ENCODE assay signal across 13 mouse cellular contexts in the genomic region with DNA sequence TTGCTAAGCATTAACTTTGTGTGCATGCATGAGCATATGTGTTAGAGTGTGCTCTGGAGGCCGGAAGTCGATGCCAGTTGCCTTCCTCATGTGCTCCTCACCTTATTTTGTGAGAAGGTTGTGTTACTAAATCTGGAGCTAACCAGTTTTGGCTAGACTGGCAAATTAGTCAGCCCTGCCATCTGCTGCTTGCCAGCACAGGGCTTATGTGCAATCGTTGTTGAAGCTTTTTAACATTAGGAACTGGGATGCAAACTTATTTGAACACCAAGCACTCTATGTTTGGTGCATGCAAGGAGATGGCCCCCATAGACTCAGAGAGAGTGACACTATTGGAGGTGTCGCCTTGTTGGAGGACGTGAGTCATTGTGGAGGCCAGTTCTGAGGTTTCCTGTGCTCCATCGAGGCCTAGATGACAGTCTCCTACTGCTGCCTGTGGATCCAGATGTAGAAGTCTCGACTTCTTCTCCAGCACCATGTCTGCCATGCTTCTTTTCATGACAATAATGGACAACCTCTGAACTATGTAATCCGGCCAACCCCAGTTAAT. TPM values are rescaled to one million over a fixed set of nuclear protein-coding genes. Genes with fewer than 3 reads are reported as not detected.
DNase-seq lines count a peak whose midpoint lies in the region; ATAC-seq and TF ChIP-seq lines count a peak whose summit lies in the region.
"Had no signal": no experiment of that assay in that cellular context is flagged by ENCODE, and none has a peak within 500 bp of the region (broad histone marks: within the 10 kb centered on the region; RNA-seq: fewer than 3 reads in every experiment).

No protein-coding gene starts in this region.

- intact Hi-C loops in left cerebral cortex, postnatal 4 days (cut with DNase I): no loop called here
- intact Hi-C loops in left cerebral cortex, postnatal 36 days (cut with DNase I): loop anchor here (5.0 kb wide), 1 partner anchor 120 kb away; a partner anchor contains a TSS

- TF ChIP-seq POLR2A in thymus, adult 2 months (IDR thresholded peaks at IDR 0.05; ENCODE audit: control insufficient read depth, extremely low read depth, insufficient read depth, low read length, poor library complexity): no peak

- peak; percentile 33 for DNase-seq in forebrain, postnatal 0 days
- peak; percentile 37 to 41 for DNase-seq in left cerebral cortex, adult 18-20 months (ENCODE audit: low spot score in 2 of 2)
- no peak for DNase-seq in left cerebral cortex, postnatal 4 days
- peak; percentile 33 for DNase-seq in cerebellum, adult 8-10 months
- DNase-seq in left cerebral cortex, postnatal 36 days (ENCODE audit: low spot score in 2 of 2): peak; percentile 28 to 40
- DNase-seq in spleen, postnatal 4 days (ENCODE audit: low spot score in 2 of 2): no peak
- DNase-seq in thymus, adult 2 months: no peak
- DNase-seq: thymus, postnatal 4 days had no signal

- no peaks in the 10 kb centered on the region for H3K9me3 ChIP-seq in forebrain, postnatal 0 days (ENCODE audit: low read length)
- H3K9me3 ChIP-seq in forebrain, embryonic 13.5 days (replicated peaks): no peaks in the 10 kb centered on the region
- H3K9me3 ChIP-seq: embryonic facial prominence, embryonic 12.5 days; limb, embryonic 12.5 days; neural tube, embryonic 12.5 days had no signal

- no peaks in the 10 kb centered on the region for H3K27me3 ChIP-seq in forebrain, postnatal 0 days (ENCODE audit: insufficient read depth, low read length)
- no peaks in the 10 kb centered on the region for H3K27me3 ChIP-seq in forebrain, embryonic 13.5 days
- H3K27me3 ChIP-seq in thymus, adult 2 months (ENCODE audit: control insufficient read depth, insufficient read depth, low read length): no peaks in the 10 kb centered on the region
- H3K27me3 ChIP-seq: embryonic facial prominence, embryonic 12.5 days; limb, embryonic 12.5 days; neural tube, embryonic 12.5 days had no signal

- no peak overlapping the region for H3K4me2 ChIP-seq in forebrain, postnatal 0 days (ENCODE audit: low read depth)
- H3K4me2 ChIP-seq in forebrain, embryonic 13.5 days: no peak overlapping the region
- H3K4me2 ChIP-seq: embryonic facial prominence, embryonic 12.5 days; neural tube, embryonic 12.5 days had no signal

- no peak for TF ChIP-seq CTCF in forebrain, postnatal 0 days (IDR thresholded peaks at IDR 0.05; ENCODE audit: low read depth)
- no peak for TF ChIP-seq CTCF in thymus, adult 2 months (IDR thresholded peaks at IDR 0.05; ENCODE audit: borderline replicate concordance, control insufficient read depth, extremely low read depth, insufficient read depth, low read length, poor library complexity)

- no peak overlapping the region for H3K4me3 ChIP-seq in forebrain, postnatal 0 days (ENCODE audit: low read depth, low read length)
- H3K4me3 ChIP-seq in forebrain, embryonic 13.5 days: no peak overlapping the region
- no peak overlapping the region for H3K4me3 ChIP-seq in thymus, adult 2 months (ENCODE audit: control insufficient read depth, insufficient read depth, low read length)
- H3K4me3 ChIP-seq: embryonic facial prominence, embryonic 12.5 days; limb, embryonic 12.5 days; neural tube, embryonic 12.5 days had no signal

- ATAC-seq in forebrain, postnatal 0 days: no peak
- ATAC-seq in forebrain, embryonic 13.5 days: no peak

- H3K27ac ChIP-seq in forebrain, postnatal 0 days (ENCODE audit: low read depth, low read length): no peak overlapping the region
- H3K27ac ChIP-seq in forebrain, embryonic 13.5 days: no peak overlapping the region
- no peak overlapping the region for H3K27ac ChIP-seq in thymus, adult 2 months (ENCODE audit: control insufficient read depth, insufficient read depth, low read length)
- H3K27ac ChIP-seq: embryonic facial prominence, embryonic 12.5 days; limb, embryonic 12.5 days; neural tube, embryonic 12.5 days had no signal

- H3K36me3 ChIP-seq in forebrain, postnatal 0 days (ENCODE audit: insufficient read depth): peaks cover 18% of the 10 kb centered on the region
- peaks cover 50% of the 10 kb centered on the region for H3K36me3 ChIP-seq in forebrain, embryonic 13.5 days (ENCODE audit: poor library complexity, severe bottlenecking)
- peaks cover 38% of the 10 kb centered on the region for H3K36me3 ChIP-seq in thymus, adult 2 months (ENCODE audit: control insufficient read depth, insufficient read depth, low read length)

- H3K4me1 ChIP-seq in forebrain, postnatal 0 days (ENCODE audit: insufficient read depth): peaks cover 20% of the 10 kb centered on the region
- peaks cover 39% of the 10 kb centered on the region for H3K4me1 ChIP-seq in forebrain, embryonic 13.5 days
- no peaks in the 10 kb centered on the region for H3K4me1 ChIP-seq in thymus, adult 2 months (replicated peaks; ENCODE audit: control insufficient read depth, insufficient read depth, low read length)

- H3K9ac ChIP-seq in forebrain, postnatal 0 days: no peak overlapping the region
- H3K9ac ChIP-seq in forebrain, embryonic 13.5 days: no peak overlapping the region
- H3K9ac ChIP-seq: embryonic facial prominence, embryonic 12.5 days; limb, embryonic 12.5 days; neural tube, embryonic 12.5 days had no signal

- 83% methylated on average over 8 of the region's 8 CpGs for WGBS in forebrain, postnatal 0 days
- 88% methylated on average over 8 of the region's 8 CpGs for WGBS in forebrain, embryonic 13.5 days
- WGBS in thymus, adult 2 months: 72% methylated on average over 8 of the region's 8 CpGs

RNA-seq across cellular contexts. Expression of a gene that starts 21.2 kb away (rescaled TPM):
- total RNA-seq in forebrain, postnatal 0 days (2014; rRNA removed): 6.1 and 7.6 TPM in 2 replicates
- 8.1 and 8.6 TPM in 2 replicates for polyA plus RNA-seq in forebrain, postnatal 0 days (2015; fragmentation: Nextera tagmentation; extraction: Ambion mirVana)
- 80.5 and 82.5 TPM in 2 replicates for polyA plus RNA-seq in forebrain, embryonic 13.5 days (2015; fragmentation: Nextera tagmentation; extraction: Ambion mirVana)
- under 1 TPM; 0.28 to 0.70 TPM for total RNA-seq in left cerebral cortex, adult 18-20 months (2021)
- 1 to 10 TPM; 4.6 to 4.8 TPM for total RNA-seq in left cerebral cortex, postnatal 4 days (2021)
- under 1 TPM; 0.39 to 0.62 TPM for total RNA-seq in left cerebral cortex, postnatal 36 days (2021)
- 11.1 and 13.5 TPM in 2 replicates for polyA plus RNA-seq in thymus, adult 2 months (2012; rRNA removed)

RNA-seq across cellular contexts. Expression of a gene that starts 21.4 kb away (rescaled TPM):
- 2.8 and 5.4 TPM in 2 replicates for total RNA-seq in forebrain, postnatal 0 days (2014; rRNA removed)
- 3.1 and 4.5 TPM in 2 replicates for polyA plus RNA-seq in forebrain, postnatal 0 days (2015; fragmentation: Nextera tagmentation; extraction: Ambion mirVana)
- polyA plus RNA-seq in forebrain, embryonic 13.5 days (2015; fragmentation: Nextera tagmentation; extraction: Ambion mirVana): 26.3 and 27.6 TPM in 2 replicates
- total RNA-seq in left cerebral cortex, adult 18-20 months (2021): under 1 TPM; 0.33 to 0.53 TPM
- total RNA-seq in left cerebral cortex, postnatal 4 days (2021): 1 to 10 TPM; 2.4 to 2.8 TPM
- total RNA-seq in left cerebral cortex, postnatal 36 days (2021): 1 to 10 TPM; 1.6 to 1.7 TPM
- polyA plus RNA-seq in thymus, adult 2 months (2012; rRNA removed): 21.8 and 30.0 TPM in 2 replicates

RNA-seq across cellular contexts. Expression of a gene that starts 49.4 kb away (rescaled TPM):
- total RNA-seq in forebrain, postnatal 0 days (2014; rRNA removed): 53.9 and 69.8 TPM in 2 replicates
- polyA plus RNA-seq in forebrain, postnatal 0 days (2015; fragmentation: Nextera tagmentation; extraction: Ambion mirVana): 52.3 and 58.9 TPM in 2 replicates
- polyA plus RNA-seq in forebrain, embryonic 13.5 days (2015; fragmentation: Nextera tagmentation; extraction: Ambion mirVana): 65.7 and 69.6 TPM in 2 replicates
- total RNA-seq in left cerebral cortex, adult 18-20 months (2021): 100 to 1,000 TPM; 183 to 190 TPM
- 10 to 100 TPM; 77.2 to 81.3 TPM for total RNA-seq in left cerebral cortex, postnatal 4 days (2021)
- total RNA-seq in left cerebral cortex, postnatal 36 days (2021): 100 to 1,000 TPM; 168 to 175 TPM
- polyA plus RNA-seq in thymus, adult 2 months (2012; rRNA removed): 78.5 and 86.2 TPM in 2 replicates

RNA-seq across cellular contexts. Expression of a gene that starts 49.4 kb away (rescaled TPM):
- total RNA-seq in forebrain, postnatal 0 days (2014; rRNA removed): 0.77 and 0.81 TPM in 2 replicates
- polyA plus RNA-seq in forebrain, postnatal 0 days (2015; fragmentation: Nextera tagmentation; extraction: Ambion mirVana): 0.42 and 0.73 TPM in 2 replicates
- 0.34 and 0.59 TPM in 2 replicates for polyA plus RNA-seq in forebrain, embryonic 13.5 days (2015; fragmentation: Nextera tagmentation; extraction: Ambion mirVana)
- under 1 TPM; 0.63 to 0.74 TPM for total RNA-seq in left cerebral cortex, adult 18-20 months (2021)
- 1 to 10 TPM in 1 of 2 experiments, under 1 TPM in 1; 0.85 to 1.6 TPM for total RNA-seq in left cerebral cortex, postnatal 4 days (2021)
- total RNA-seq in left cerebral cortex, postnatal 36 days (2021): under 1 TPM; 0.48 to 0.91 TPM
- 0.08 and 0.15 TPM in 2 replicates for polyA plus RNA-seq in thymus, adult 2 months (2012; rRNA removed)
- total RNA-seq: megakaryocyte-erythroid progenitor cell, adult 5-6 weeks had no signal

Comparison
In these comparisons a context has a peak if more than half of its experiments do, and no peak if none do; other contexts are left out.
1. DNase-seq: peak in forebrain, postnatal 0 days (single experiment), left cerebral cortex, adult 18-20 months (2 of 2), cerebellum, adult 8-10 months (single experiment) and left cerebral cortex, postnatal 36 days (2 of 2); none in left cerebral cortex, postnatal 4 days (single experiment), spleen, postnatal 4 days (0 of 2) and thymus, adult 2 months (single experiment).